Mouse (Mus musculus): ENCODE results near the gene Exph5.

GRCm38 (mm10) chr9:53276381-53276780 lies 25.1 kb upstream of the Exph5 start:
- TF ChIP-seq GATA1 (IDR thresholded peaks at IDR 0.05; ENCODE audit: borderline replicate concordance, low read length) = no peak
- TF ChIP-seq FLI1 (IDR thresholded peaks at IDR 0.05; ENCODE audit: low read length) = no peak
